In genomic region chr17:57032854-57033253, GRCm38 (mm10) we compare ENCODE assay signal across 1 mouse cellular context.
TF ChIP-seq lines count a peak whose summit lies in the region.

No protein-coding gene starts in this region.

TF ChIP-seq in MEL, 35 proteins besides CTCF, POLR2A, EP300 and RAD21:
- no peak for TF ChIP-seq ELF1 (IDR thresholded peaks at IDR 0.05; ENCODE audit: low read depth, low read length)
- TF ChIP-seq MYB (IDR thresholded peaks at IDR 0.05; ENCODE audit: low read depth, low read length) = no peak
- no peak for TF ChIP-seq E2F4 (IDR thresholded peaks at IDR 0.05; ENCODE audit: borderline replicate concordance, low read depth, low read length)
- no peak for TF ChIP-seq HCFC1 (IDR thresholded peaks at IDR 0.05; ENCODE audit: low read depth, low read length)
- TF ChIP-seq POLR2AphosphoS2 (IDR thresholded peaks at IDR 0.05; ENCODE audit: low read length) = no peak
- no peak for TF ChIP-seq ZMIZ1 (IDR thresholded peaks at IDR 0.05; ENCODE audit: low read depth, low read length)
- no peak for TF ChIP-seq GATA1 (IDR thresholded peaks at IDR 0.05; ENCODE audit: low read depth, low read length)
- no peak for TF ChIP-seq ZNF384 (IDR thresholded peaks at IDR 0.05; ENCODE audit: low read depth, low read length)
- TF ChIP-seq ZKSCAN1 (IDR thresholded peaks at IDR 0.05; ENCODE audit: low read depth, low read length) = no peak
- no peak for TF ChIP-seq GABPA (IDR thresholded peaks at IDR 0.05; ENCODE audit: low read depth, low read length)
- no peak for TF ChIP-seq TBP (IDR thresholded peaks at IDR 0.05; ENCODE audit: low read depth, low read length)
- no peak for TF ChIP-seq SIN3A (IDR thresholded peaks at IDR 0.05; ENCODE audit: low read length)
- TF ChIP-seq MYC (IDR thresholded peaks at IDR 0.05; ENCODE audit: low read depth, low read length) = no peak
- no peak for TF ChIP-seq ETS1 (IDR thresholded peaks at IDR 0.05; ENCODE audit: low read depth, low read length)
- TF ChIP-seq MEF2A (IDR thresholded peaks at IDR 0.05; ENCODE audit: extremely low read depth, insufficient replicate concordance, low read depth, low read length, poor library complexity, severe bottlenecking) = no peak
- no peak for TF ChIP-seq BHLHE40 (IDR thresholded peaks at IDR 0.05; ENCODE audit: borderline replicate concordance, low read depth, low read length)
- no peak for TF ChIP-seq SMC3 (IDR thresholded peaks at IDR 0.05; ENCODE audit: low read depth, low read length)
- TF ChIP-seq POLR2AphosphoS5 (IDR thresholded peaks at IDR 0.05; ENCODE audit: borderline replicate concordance, low read depth, low read length) = no peak
TF ChIP-seq in MEL: peak in this region for 0.
